Mouse (Mus musculus): ENCODE measurements around the gene Gtpbp8. TPM values are rescaled to one million over a fixed set of nuclear protein-coding genes. Genes with fewer than 3 reads are reported as not detected.

Gtpbp8 gene
- total RNA-seq, 1 experiment from 2014 or later: 24.2 TPM

- peak; percentile 42 for DNase-seq
Observed at GRCm38 (mm10) chr16:44725286-44726223, 20.6 kb downstream of the Gtpbp8 start.

- peak; percentile 17 for DNase-seq
Observed at GRCm38 (mm10) chr16:44724847-44725246, 21.3 kb downstream of the Gtpbp8 start.

GRCm38 (mm10) chr16:44724083-44724787, 21.9 kb downstream of the Gtpbp8 start, which contains the start of gene Nepro:
TSS of gene Nepro (plus strand) at chr16:44724301.
- peak; percentile 95 for DNase-seq

- no peak for DNase-seq
Observed at GRCm38 (mm10) chr16:44722666-44723065, 23.5 kb downstream of the Gtpbp8 start.

GRCm38 (mm10) chr16:44720518-44720917, 25.6 kb downstream of the Gtpbp8 start:
- no peak for DNase-seq

- DNase-seq: no peak
Observed at GRCm38 (mm10) chr16:44719349-44719748, 26.8 kb downstream of the Gtpbp8 start.

- DNase-seq: no peak
Observed at GRCm38 (mm10) chr16:44717838-44718237, 28.3 kb downstream of the Gtpbp8 start.

- DNase-seq: no peak
Observed at GRCm38 (mm10) chr16:44717141-44717634, 29.0 kb downstream of the Gtpbp8 start.

GRCm38 (mm10) chr16:44716305-44717140, 29.6 kb downstream of the Gtpbp8 start:
- DNase-seq: no peak

GRCm38 (mm10) chr16:44703458-44703857, 42.7 kb downstream of the Gtpbp8 start:
- DNase-seq: no peak

- no peak for DNase-seq
Observed at GRCm38 (mm10) chr16:44702272-44702671, 43.9 kb downstream of the Gtpbp8 start.

GRCm38 (mm10) chr16:44701155-44701554, 45.0 kb downstream of the Gtpbp8 start:
- no peak for DNase-seq

GRCm38 (mm10) chr16:44697473-44698205, 48.5 kb downstream of the Gtpbp8 start:
- no peak for DNase-seq

GRCm38 (mm10) chr16:44695859-44696620, 50.1 kb downstream of the Gtpbp8 start:
- DNase-seq: no peak

GRCm38 (mm10) chr16:44695214-44695858, 50.8 kb downstream of the Gtpbp8 start:
- no peak for DNase-seq

GRCm38 (mm10) chr16:44693695-44694094, 52.5 kb downstream of the Gtpbp8 start:
- DNase-seq: peak; percentile 36

GRCm38 (mm10) chr16:44692541-44692940, 53.6 kb downstream of the Gtpbp8 start:
- no peak for DNase-seq

GRCm38 (mm10) chr16:44691561-44692141, 54.5 kb downstream of the Gtpbp8 start:
- peak; percentile 79 for DNase-seq

- no peak for DNase-seq
Observed at GRCm38 (mm10) chr16:44691066-44691465, 55.1 kb downstream of the Gtpbp8 start.

GRCm38 (mm10) chr16:44690501-44690900, 55.7 kb downstream of the Gtpbp8 start:
- no peak for DNase-seq
